Mouse (Mus musculus): ENCODE measurements around the gene Tmem238.

DNA sequence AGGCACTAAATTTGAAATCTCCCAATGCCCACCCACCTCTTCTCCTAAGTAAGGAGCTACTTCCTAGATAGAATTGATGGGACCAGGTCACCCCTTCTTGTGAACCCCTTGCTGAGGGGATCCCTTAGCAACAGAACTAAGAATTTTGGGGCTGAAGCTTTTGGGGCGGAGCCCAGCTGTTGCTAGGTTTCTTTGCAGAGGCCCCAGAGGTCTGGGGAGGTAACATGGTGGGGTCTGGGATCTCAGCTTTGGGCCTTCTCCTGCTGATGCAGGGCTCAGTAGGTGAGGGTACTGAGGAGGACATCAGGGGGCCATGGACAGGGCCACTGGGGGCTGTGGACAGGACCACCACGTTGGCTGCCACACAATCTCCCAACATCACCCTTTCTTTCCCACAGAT, 6.7 kb downstream of the Tmem238 start, which contains the start of the genes Il11 and Tmem190:
- TF ChIP-seq CTCF (conservative IDR thresholded peaks at IDR 0.05; ENCODE audit: low read length) (no peak), NANOG (IDR thresholded peaks at IDR 0.05; ENCODE audit: borderline replicate concordance, low read length) (no peak)

Measured in E14TG2a.4 (cell line).